Mouse (Mus musculus) kidney, embryonic 16.5 days (tissue): ENCODE measurements around the gene Tsx. TPM values are rescaled to one million over a fixed set of nuclear protein-coding genes. Genes with fewer than 3 reads are reported as not detected.
"Not testable (repeated sequence)": the region's sequence is repeated elsewhere in the genome, so short reads cannot be mapped to it uniquely, and the experiment has no call there.

Experiments used
- ATAC-seq: fragments of 200-750 bp; cut with Nextera tagmentation; 2 replicates; pipeline ENCODE4 v1.8.0; 2017; ENCODE audit warnings: moderate TSS enrichment; ENCODE audit not compliant: low FRiP score, low TSS enrichment
- H3K27ac ChIP-seq: fragments of 300-500 bp; sonication (generic); 2 replicates; pipeline ENCODE4 v1.5.1; 2014; ENCODE audit warnings: low read length
- H3K27me3 ChIP-seq: fragments of 300-500 bp; sonication (generic); 2 replicates; pipeline ENCODE4 v1.6.1; 2014; ENCODE audit warnings: low read length, control low read depth, mixed read lengths; ENCODE audit not compliant: insufficient read depth
- H3K36me3 ChIP-seq: fragments of 300-500 bp; sonication (generic); 2 replicates; pipeline ENCODE4 v1.6.1; 2014; ENCODE audit warnings: low read length, control low read depth, mixed read lengths; ENCODE audit not compliant: insufficient read depth
- H3K4me1 ChIP-seq: fragments of 300-500 bp; sonication (generic); 2 replicates; pipeline ENCODE4 v1.6.1; 2014; ENCODE audit warnings: low read length, control low read depth, mixed read lengths; ENCODE audit not compliant: insufficient read depth
- H3K4me2 ChIP-seq: fragments of 300-500 bp; sonication (generic); replicated peaks from 2 replicates; pipeline ENCODE4 v1.6.1; 2014; ENCODE audit warnings: low read depth, low read length
- H3K4me3 ChIP-seq: fragments of 300-500 bp; sonication (generic); 2 replicates; pipeline ENCODE4 v1.5.1; 2014; ENCODE audit warnings: mild to moderate bottlenecking, low read length
- H3K9ac ChIP-seq: fragments of 300-500 bp; sonication (generic); replicated peaks from 2 replicates; pipeline ENCODE4 v1.6.1; 2014; ENCODE audit warnings: low read length
- H3K9me3 ChIP-seq: fragments of 300-500 bp; sonication (generic); 2 replicates; pipeline ENCODE4 v1.6.1; 2016; ENCODE audit warnings: low read length, control low read depth
- WGBS: fragments of 180-500 bp; shearing (Covaris S2); extraction: QIAGEN DNeasy Blood & Tissue Kit; methylation state at CpG from one replicate; pipeline ENCODE4 v1.1.7; 2014; 5-methylcytosine and 5-hydroxymethylcytosine counted together
- polyA plus RNA-seq: library from polyadenylated mRNA; unstranded; fragments of >200 nt; fragmentation: Nextera tagmentation; extraction: Ambion mirVana; gene quantifications from 2 replicates; pipeline ENCODE4 v1.2.1, GENCODE M21; 2015

Gene Tsx
- polyA plus RNA-seq, 1 experiment from 2014 or later = 0.20 TPM

DNA sequence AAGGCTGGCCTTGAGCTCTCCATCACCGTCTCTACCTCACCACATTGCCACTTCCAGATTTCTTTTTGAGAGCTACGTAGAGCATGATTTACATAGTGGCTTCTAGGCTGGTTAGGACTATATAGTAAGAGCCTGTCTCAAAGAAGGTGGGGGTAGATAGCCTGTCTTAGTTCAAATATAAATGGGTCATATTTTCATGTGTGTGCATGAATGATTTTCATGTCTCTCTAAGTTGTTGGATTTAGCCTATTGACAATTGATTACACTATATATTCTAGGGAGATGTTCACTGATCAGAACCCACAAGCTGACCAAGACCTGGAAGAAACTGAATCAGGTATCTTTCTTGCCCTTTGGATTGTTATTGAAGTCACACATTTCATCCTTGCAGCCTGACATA lies 7.4 kb downstream of the Tsx start, which contains the start of gene Gm26992:
Gene Gm26992, plus strand, starts transcription at position 301 of the 400 bp plus-strand sequence.
- 91% methylated on average over 2 of the region's 2 CpGs for WGBS
- H3K4me3 ChIP-seq = no peak within 1 kb of the TSS
- no peak within 1 kb of the TSS for H3K9ac ChIP-seq
- ATAC-seq = no peak
- no peak within 1 kb of the TSS for H3K27ac ChIP-seq
- H3K4me1 ChIP-seq = no peaks in the 10 kb centered on the region
- peaks cover 16% of the 10 kb centered on the region; the same call in 1 of the 2 replicates for H3K27me3 ChIP-seq
- no peaks in the 10 kb centered on the region for H3K9me3 ChIP-seq
- H3K4me2 ChIP-seq = no peak within 1 kb of the TSS
- H3K36me3 ChIP-seq = no peaks in the 10 kb centered on the region

DNA sequence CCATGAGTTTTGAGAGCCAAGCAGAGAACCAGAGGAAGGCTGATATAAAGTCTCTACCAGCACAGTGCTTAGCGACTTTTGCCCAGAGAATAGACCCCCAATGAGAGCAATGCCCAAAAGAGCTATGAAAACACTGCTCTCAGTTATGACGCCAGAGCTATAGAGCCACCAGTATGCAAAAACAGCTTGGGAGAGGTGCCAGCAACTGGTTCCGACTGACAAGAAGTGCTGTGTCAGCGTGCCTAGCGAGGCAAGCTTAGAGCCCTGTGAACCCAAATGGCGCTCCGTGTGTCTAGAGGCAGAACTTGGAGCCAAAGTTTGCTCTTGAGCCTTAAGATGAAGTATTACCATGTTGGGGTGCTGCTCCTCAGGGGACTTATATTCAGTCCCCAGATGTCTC lies 13.4 kb downstream of the Tsx start:
- Histone ChIP-seq H3K4me2 (no peak overlapping the region), H3K4me3 (no peak overlapping the region), H3K27ac (no peak overlapping the region), H3K9ac (no peak overlapping the region), H3K9me3 (no peaks in the 10 kb centered on the region), H3K4me1 (no peaks in the 10 kb centered on the region), H3K36me3 (no peaks in the 10 kb centered on the region), H3K27me3 (peaks cover 22% of the 10 kb centered on the region; the same call in 1 of the 2 replicates)
- 72% methylated on average over 7 of the region's 7 CpGs for WGBS
- no peak for ATAC-seq

DNA sequence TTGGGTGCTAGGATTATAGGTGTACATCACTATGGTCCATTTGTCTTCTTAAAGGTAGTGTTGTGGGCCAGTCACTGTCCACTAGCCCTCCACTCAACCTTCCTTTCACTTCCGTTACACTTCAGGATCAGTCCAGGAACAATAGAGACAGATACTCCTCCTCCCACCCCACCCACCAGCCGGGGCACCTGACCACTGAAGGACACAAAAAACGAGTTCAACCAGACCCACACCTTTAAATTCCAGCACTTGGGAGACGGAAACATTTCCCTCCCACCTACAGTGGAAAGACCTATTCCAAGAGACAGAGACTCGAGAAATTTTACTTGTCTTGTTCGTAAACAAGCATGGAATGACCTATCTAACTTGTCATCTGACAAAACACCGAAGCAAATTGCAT lies 18.0 kb downstream of the Tsx start:
- no peak for ATAC-seq
- Histone ChIP-seq H3K27ac (no peak overlapping the region), H3K4me2 (no peak overlapping the region), H3K4me3 (no peak overlapping the region), H3K9me3 (no peaks in the 10 kb centered on the region), H3K36me3 (no peaks in the 10 kb centered on the region), H3K9ac (no peak overlapping the region), H3K27me3 (peaks cover 26% of the 10 kb centered on the region; the same call in 1 of the 2 replicates), H3K4me1 (no peaks in the 10 kb centered on the region)
- 68% methylated on average over 7 of the region's 7 CpGs for WGBS

DNA sequence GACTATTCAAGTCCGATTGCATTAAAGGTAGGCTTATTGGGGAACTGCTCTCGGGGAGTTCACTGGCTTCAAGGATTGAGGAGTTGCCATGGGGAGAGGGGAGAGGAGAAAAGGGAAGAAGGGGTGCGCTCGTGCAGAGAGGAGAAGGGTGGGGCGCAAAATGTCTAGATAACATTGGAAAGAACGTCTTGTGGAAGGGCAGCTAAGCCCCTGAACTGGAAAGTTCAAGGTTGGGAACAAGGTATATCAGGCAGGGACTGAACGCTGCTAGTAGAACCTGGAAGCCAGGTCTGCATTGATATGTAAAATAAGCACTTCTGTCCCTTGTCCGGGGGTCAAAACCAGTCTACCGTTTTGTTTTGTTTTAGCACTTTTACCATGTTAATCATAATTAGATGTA lies 23.8 kb downstream of the Tsx start:
- ATAC-seq = no peak
- Histone ChIP-seq H3K4me2 (no peak overlapping the region), H3K27me3 (peaks cover 36% of the 10 kb centered on the region), H3K9me3 (no peaks in the 10 kb centered on the region), H3K27ac (no peak overlapping the region), H3K36me3 (no peaks in the 10 kb centered on the region), H3K4me3 (no peak overlapping the region), H3K9ac (no peak overlapping the region), H3K4me1 (no peaks in the 10 kb centered on the region)
- WGBS = 27% methylated on average over 9 of the region's 9 CpGs

DNA sequence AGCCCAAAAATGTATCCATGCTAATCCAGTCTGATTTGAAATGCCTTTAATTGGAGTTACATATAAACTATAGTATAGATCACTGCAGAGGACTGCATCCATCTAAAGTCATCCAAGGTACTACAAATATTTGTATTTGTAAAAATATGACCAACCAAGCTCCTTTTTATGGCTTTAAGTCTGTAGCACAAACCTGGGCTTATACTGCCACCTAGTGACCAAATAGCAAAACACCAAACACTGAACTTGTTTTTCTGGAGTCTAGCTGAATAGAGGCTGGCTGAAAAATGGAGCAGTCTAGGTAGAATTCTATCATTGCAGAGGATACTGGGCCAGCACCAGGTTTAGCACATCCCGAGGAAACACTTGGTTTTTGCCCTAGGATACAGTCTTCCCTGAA lies 26.5 kb downstream of the Tsx start:
- H3K9ac ChIP-seq = no peak overlapping the region
- peaks cover 38% of the 10 kb centered on the region for H3K27me3 ChIP-seq
- no peaks in the 10 kb centered on the region for H3K36me3 ChIP-seq
- no peaks in the 10 kb centered on the region for H3K9me3 ChIP-seq
- H3K4me3 ChIP-seq = no peak overlapping the region
- no peak overlapping the region for H3K4me2 ChIP-seq
- no peak for ATAC-seq
- no peak overlapping the region for H3K27ac ChIP-seq
- no peaks in the 10 kb centered on the region for H3K4me1 ChIP-seq
- WGBS = 0% methylated on average over 1 of the region's 1 CpGs

DNA sequence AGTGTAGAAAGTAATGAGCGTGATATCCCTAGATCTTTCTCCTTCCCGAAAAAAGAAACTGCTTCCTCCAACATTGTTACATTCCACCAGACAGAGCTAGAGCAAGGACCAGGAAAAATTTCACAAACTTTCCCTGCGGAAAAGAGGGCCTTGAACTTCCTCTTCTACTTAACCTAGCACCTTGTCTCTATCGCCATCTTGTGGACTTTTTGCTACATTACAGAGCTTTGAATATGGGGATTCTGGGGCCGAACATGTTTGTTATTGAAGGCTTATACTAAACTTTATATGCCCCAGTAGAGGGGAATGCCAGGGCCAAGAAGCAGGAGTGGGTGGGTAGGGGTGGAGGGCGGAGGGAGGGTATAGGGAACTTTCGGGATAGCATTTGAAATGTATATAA lies 29.5 kb downstream of the Tsx start:
- 43% methylated on average over 7 of the region's 7 CpGs for WGBS
- H3K4me2 ChIP-seq = no peak overlapping the region
- no peak overlapping the region for H3K4me3 ChIP-seq
- H3K9me3 ChIP-seq = no peaks in the 10 kb centered on the region
- H3K27ac ChIP-seq = no peak overlapping the region
- H3K36me3 ChIP-seq = no peaks in the 10 kb centered on the region
- ATAC-seq = no peak
- H3K4me1 ChIP-seq = no peaks in the 10 kb centered on the region
- H3K9ac ChIP-seq = no peak overlapping the region
- H3K27me3 ChIP-seq = peaks cover 40% of the 10 kb centered on the region

DNA sequence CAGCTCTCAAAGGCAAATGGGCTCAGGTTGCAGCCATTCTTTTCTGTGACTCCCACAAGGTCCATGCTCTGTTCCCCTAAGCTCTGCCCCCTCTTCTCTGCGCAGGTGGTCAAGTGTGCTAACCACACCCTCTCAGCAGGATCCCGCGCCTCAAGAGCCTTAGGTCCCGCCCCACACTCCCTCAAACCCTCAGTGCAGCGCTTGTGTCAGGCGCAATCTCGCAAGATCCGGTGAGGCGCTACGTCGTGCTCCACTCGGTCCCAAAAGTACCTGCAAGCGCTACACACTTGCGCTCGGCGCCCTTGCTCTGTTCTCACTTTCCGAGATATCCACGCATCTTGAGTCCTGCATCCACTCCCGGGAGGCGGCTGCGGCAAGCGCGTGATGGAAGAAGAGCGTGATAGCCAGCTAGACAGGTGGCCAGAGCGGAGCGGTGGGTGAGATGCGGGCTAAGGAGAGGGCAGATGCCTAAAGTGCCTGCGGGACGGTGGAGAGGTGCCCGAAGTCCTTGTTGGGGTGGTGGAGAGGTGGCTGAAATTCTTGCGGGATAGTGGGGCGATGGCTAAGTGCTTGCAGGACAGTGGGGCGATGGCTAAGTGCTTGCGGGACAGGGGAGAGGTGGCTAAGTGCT lies 33.4 kb downstream of the Tsx start:
- H3K4me1 ChIP-seq = no peaks in the 10 kb centered on the region
- ATAC-seq = peak; percentile 73; the same call in 1 of the 2 replicates
- H3K4me2 ChIP-seq = peak overlapping the region; percentile 59
- no peaks in the 10 kb centered on the region for H3K36me3 ChIP-seq
- H3K9me3 ChIP-seq = no peaks in the 10 kb centered on the region
- peak overlapping the region; percentile 34 for H3K4me3 ChIP-seq
- WGBS = 10% methylated on average over 34 of the region's 34 CpGs
- H3K9ac ChIP-seq = peak overlapping the region; percentile 2; the same call in 1 of the 2 replicates
- peaks cover 39% of the 10 kb centered on the region for H3K27me3 ChIP-seq
- H3K27ac ChIP-seq = no peak overlapping the region

DNA sequence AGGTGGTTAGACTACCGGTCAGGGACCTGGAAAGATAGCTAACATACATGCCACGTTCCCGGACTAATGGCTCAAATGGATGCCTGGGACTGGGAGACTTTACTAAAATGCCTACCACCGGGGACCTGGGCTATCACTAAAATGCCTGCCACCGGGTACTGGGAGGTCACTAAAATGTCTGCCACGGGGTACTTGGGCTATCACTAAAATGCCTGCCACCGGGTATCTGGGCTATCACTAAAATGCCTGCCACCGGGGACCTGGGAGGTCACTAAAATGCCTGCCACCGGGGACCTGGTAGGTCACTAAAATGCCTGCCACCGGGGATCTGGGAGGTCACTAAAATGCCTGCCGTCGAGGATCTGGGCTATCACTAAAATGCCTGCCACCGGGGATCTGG lies 34.2 kb downstream of the Tsx start:
- Histone ChIP-seq H3K4me2 (peak overlapping the region; percentile 59; the same call in 1 of the 2 replicates), H3K4me3 (peak overlapping the region; percentile 34; the same call in 1 of the 2 replicates), H3K27me3 (peaks cover 39% of the 10 kb centered on the region)
- WGBS = 46% methylated on average over 10 of the region's 13 CpGs
- ATAC-seq, H3K36me3 ChIP-seq, H3K9ac ChIP-seq, H3K4me1 ChIP-seq, H3K9me3 ChIP-seq, H3K27ac ChIP-seq: not testable (repeated sequence)

DNA sequence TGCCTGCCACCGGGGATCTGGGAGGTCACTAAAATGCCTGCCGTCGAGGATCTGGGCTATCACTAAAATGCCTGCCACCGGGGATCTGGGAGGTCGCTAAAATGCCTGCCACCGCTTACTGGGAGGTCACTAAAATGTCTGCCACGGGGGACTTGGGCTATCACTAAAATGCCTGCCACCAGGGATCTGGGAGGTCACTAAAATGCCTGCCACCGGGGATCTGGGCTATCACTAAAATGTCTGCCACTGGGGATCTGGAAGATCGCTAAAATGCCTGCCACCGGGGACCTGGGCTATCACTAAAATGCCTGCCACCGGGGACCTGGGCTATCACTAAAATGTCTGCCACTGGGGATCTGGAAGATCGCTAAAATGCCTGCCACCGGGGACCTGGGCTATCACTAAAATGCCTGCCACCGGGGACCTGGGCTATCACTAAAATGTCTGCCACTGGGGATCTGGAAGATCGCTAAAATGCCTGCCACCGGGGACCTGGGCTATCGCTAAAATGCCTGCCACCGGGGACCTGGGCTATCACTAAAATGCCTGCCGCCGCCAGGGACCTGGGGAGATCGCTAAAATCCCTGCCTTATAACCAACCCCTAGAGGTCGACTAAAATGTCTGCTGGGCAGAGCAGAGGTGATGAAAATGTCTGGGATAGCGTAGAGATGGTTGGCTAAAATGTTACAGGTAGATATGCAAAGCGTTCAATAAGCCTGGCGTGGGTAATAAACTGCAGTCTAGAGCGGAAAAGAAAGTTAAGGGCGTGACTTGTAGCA lies 34.9 kb downstream of the Tsx start:
- not testable (repeated sequence) for H3K4me2 ChIP-seq, H3K27ac ChIP-seq, H3K36me3 ChIP-seq, H3K9me3 ChIP-seq, ATAC-seq, H3K4me3 ChIP-seq, H3K9ac ChIP-seq, H3K4me1 ChIP-seq
- H3K27me3 ChIP-seq = peaks cover 38% of the 10 kb centered on the region
- 71% methylated on average over 18 of the region's 27 CpGs for WGBS

DNA sequence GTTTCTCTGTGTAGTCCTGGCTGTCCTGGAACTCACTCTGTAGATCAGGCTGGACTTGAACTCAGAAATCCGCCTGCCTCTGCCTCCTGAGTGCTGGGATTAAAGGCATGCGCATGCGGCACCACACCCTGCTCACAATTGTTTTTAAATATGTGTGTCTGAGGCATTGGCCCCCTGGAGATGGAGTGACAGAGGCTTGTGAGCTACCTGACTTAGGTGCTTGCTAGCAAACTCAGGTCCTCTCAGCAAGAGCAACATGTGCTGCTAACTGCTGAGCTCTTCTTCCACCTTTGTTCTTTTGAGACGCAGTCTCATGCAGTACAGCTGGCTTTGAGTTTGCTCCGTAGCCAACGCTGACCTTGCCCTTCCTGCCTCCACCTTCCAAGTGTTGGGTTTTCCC lies 38.5 kb downstream of the Tsx start:
- Histone ChIP-seq H3K27ac (no peak overlapping the region), H3K4me2 (no peak overlapping the region), H3K4me1 (no peaks in the 10 kb centered on the region), H3K27me3 (peaks cover 16% of the 10 kb centered on the region), H3K4me3 (no peak overlapping the region), H3K36me3 (no peaks in the 10 kb centered on the region), H3K9me3 (no peaks in the 10 kb centered on the region), H3K9ac (no peak overlapping the region)
- no peak for ATAC-seq
- WGBS = 71% methylated on average over 6 of the region's 6 CpGs
